Mouse (Mus musculus): ENCODE data around the gene Siglecg.
"Not testable (repeated sequence)": the region's sequence is repeated elsewhere in the genome, so short reads cannot be mapped to it uniquely, and the experiment has no call there.

The Siglecg gene

DNA sequence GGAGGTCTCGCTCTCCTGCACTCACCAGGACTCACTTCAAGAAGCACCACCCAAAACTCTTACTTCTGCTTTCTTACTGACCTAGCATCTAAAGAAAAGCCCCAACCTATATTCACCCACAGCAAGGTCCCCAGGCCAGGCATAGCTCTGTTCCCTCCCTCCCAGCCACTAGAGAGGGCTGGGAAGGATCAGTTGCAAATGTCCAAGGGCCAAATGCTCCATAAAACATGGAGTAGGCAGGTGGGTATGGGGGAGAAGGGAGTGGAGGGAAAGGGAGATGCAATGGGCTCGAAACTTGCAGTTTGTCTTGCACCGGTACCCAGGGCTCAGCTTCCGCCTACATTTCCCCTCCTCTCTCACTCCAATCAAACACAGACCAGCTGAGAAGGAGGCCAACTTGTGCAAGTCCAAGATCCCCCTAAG is at the start of gene Siglecg:
TSS of gene Siglecg (plus strand) at position 74 of the 423 bp plus-strand sequence.
- no peak for DNase-seq (ENCODE audit: low read depth, low spot score)

DNA sequence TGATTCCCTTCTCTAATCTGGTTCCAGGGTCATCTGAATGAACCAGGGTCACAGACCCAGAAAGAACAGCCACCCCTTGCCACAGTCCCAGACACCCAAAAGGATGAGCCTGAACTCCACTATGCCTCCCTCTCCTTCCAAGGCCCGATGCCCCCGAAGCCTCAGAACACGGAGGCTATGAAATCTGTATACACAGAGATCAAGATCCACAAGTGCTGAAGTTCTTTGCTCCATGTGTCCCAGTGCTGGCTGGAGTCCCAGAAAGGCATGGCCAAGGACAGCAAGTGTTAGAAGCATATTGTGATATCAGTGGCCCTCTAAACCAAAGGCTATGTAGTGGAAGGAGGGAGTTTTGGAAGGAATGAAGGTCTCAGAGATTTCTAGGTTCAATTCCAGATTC is 49.4 kb upstream of the Siglecg start:
- no peak for DNase-seq (ENCODE audit: low read depth, low spot score)

DNA sequence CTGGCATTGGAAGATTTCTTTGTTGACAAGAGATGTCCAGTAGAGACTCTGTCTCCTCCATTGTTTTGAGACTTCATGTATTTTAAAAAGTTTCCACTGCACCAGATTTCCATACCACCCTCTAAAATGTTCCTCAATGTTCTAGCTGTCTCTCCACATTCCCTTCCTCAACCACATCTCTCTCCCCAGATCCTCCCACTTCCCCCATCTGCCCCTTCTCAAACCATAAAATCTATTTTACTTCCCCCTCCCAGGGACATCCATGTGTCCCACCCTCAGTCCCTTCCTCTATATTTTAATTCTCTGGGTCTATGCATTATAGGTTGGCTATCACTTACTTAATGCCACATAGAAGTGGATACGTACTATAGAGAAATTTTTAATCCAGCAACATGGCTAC is 46.6 kb upstream of the Siglecg start:
- no peak for DNase-seq (ENCODE audit: low read depth, low spot score)

DNA sequence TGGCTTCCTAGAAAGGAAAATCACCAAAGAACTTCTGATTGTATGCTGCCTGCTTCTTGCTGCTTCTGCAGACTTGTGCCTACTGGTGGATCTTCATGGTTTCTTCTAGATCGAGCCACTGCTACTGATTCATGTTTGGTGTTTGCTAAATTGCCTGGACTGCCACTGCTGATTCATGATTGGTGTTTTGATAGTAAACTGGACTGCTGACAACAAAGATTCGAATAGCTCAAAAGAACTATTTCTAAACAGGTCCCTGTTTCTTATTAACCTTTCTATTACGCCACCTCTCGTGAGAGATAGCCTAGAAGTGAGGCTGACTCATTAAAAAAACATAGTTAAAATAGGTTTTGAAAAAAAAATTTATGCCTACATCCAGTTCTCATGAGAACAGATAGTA is 46.0 kb upstream of the Siglecg start:
- no peak for DNase-seq (ENCODE audit: low read depth, low spot score)

DNA sequence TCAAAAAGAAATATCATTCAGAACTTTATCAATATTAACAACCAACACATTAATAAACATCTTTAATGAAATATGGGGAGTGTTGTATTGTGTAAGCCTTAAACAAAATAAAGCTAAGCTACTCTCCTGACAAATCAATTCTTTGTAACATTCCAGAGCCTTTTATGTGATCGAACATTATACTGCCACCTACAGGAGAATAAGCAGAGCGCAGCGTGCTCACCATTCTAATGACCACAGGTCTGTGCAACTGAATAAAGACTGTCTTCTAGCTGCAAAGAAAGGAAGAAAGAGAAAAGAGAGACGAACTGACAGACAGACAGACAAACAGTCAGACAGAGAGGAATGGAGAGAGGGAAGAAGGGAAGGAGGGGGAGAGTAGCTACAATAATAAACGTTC is 29.8 kb upstream of the Siglecg start:
- DNase-seq (ENCODE audit: low read depth, low spot score): peak; percentile 19

DNA sequence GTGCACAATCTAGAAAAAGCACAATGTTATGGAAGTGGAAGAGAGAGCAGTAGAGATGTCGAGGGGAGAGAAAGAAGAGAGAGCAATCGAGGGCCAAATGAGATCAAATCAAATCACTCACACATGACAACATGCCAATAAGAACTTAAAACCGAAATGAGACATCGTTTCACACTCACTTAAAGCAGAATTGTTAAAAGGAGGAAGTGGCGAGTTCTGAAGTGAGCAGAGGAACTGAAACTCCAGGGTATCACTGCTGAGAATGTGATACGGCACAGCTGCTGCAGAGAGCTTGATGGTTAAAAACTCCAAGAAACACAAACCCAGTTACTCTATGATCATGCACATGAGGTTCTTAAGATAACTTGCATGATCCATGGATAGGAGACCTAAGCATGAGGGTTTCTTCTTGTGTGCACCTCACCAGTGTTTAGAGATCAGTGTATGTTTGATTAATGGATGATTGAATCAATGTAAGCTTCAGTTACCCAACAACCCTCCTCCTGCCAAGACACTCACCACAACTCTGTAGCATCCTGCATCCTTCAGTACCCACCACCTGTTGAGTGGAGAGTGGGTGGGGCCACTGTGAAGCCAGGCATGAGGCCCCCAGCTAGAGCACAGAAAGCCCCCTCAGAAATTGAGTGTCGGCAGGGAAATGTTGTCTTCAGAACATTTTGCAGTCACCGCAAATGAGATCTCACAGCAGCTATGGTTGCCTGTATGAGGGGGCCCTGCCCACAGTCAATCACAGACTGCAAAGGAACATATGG is 15.5 kb upstream of the Siglecg start:
- no peak for DNase-seq (ENCODE audit: low read depth, low spot score)

DNA sequence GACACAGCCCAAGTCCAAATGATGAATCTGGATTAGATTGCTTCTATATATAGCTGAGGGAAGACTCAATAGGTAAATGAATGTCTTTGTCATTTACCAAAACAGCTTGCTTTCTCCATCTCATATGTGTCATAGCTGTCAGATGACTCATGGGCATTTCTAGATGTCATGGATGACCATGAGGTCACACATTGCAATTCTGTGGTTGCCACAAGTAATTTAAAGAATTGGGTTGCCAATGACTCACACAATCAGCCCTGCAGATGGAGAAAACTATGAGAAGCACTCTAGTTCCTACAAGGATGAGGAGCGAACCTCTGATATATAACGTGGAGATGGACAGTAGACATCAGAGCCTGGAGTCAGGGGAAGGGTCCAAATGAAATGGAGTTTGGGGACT is 8.5 kb upstream of the Siglecg start:
- DNase-seq (ENCODE audit: low read depth, low spot score): no peak

DNA sequence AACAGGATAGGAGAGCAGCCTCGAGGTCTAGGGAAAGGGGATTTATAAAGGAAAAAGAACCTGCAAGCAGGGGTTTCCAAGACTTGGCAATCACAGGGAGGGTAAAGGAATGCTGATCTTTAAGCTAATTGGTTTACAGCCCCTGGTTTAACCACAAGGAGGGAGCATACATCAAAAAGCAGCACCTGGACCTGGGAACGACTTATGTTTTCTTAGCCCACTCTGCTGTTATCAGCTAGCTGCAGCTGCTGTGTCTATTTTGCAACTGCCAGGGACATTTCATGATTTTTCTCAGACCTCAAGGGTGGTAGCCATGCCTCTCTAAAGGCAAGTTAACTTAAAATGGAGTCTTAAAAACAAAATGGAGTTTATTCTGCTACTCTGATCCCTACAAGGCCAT is 5.3 kb upstream of the Siglecg start:
- no peak for DNase-seq (ENCODE audit: low read depth, low spot score)

DNA sequence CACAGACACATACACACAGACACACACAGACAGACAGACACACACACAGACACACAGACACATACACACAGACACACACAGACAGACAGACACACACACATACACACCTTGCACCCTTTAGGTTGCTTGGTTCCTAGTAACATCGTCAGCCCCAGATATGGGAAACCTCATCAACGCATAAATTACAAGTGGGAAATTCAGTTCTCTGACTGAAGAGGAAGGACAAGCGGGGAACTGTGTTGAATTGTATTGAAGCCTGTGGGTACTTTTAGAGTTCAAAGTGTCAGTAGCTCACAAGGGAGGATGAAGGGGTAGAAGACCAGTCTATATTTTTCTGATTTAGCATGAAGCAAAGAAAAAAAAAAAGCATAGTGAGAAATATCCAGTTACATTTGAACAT is 431 bp upstream of the Siglecg start:
- DNase-seq (ENCODE audit: low read depth, low spot score): no peak

DNA sequence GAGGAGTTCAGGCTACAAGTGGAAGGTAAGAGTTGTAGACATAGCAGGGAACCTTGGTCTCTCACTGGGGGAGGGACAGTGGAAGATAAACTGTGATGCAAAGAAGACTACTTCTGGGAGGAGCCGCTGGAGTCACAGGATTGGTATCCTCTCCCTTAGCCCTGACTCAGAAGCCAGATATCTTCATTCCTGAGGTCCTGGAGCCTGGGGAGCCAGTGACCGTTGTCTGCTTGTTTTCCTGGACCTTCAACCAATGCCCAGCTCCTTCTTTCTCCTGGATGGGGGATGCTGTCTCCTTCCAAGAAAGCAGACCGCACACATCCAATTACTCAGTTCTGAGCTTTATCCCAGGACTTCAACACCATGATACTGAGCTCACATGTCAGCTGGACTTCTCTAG is 1.1 kb downstream of the Siglecg start:
- DNase-seq (ENCODE audit: low read depth, low spot score): no peak

DNA sequence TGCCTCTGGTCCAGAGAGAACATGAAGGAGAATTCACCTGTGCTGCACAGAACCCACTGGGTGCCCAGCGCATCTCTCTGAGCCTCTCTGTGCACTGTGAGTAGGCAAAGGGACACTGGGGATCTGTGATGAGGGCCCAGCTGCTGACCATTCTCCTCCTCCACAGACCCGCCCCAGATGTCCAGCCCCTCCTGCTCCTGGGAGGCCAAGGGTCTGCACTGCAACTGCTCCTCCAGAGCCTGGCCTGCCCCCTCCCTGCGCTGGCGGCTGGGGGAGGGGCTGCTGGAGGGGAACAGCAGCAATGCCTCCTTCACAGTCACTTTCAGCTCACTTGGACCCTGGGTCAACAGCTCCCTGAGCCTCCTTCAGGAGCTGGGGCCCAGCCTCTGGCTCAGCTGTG is 3.7 kb downstream of the Siglecg start:
- not testable (repeated sequence) for DNase-seq (ENCODE audit: low read depth, low spot score)

DNA sequence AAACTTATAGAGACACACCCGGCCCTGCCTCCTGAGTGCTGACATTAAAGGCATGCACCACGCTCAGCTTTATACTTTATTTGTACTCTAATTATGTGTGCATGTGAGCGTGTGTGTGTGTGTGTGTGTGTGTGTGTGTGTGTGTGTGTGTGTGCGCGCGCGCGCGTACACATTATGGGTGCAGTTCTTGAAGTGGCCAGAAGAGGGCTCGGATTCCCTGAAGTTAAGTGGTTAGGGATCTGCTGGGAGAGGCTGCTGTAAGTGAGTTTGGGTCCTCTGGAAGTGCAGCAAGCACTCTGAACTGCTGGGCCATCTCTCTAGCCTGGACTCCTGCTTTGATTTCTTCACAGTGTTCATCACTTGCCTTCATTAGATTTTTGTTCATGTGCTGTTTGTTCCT is 9.3 kb downstream of the Siglecg start:
- no peak for DNase-seq (ENCODE audit: low read depth, low spot score)

DNA sequence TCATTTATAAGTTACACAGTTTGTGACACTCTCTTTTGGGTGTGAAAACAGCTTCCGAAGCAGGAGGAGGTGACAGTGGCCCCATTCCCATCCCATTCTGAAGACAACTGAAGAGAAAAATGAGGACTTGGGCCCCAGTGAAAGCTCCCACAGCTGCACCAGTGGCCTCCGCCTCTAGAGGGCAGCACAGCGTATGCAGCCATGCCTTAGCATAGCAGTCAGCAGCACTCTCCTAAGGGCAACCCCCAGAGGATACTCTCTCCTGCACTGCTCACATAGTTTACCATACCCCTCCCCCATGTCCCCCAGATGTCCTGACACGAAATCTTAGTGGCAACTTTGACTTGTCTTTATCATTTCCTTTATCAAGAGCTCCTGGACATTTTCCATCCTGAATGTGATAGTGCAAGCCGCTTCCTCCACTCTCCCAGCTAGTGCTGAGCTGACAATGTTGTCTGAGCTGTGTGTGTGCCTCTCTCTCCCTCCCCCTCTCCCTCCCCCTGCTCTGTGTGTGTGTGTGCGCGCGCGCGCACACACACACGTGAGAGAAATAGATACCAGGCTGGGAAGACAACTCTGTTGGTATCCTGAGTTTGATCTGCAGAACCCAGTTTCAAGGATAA is 15.1 kb downstream of the Siglecg start:
- peak; percentile 54 for DNase-seq (ENCODE audit: low read depth, low spot score)

DNA sequence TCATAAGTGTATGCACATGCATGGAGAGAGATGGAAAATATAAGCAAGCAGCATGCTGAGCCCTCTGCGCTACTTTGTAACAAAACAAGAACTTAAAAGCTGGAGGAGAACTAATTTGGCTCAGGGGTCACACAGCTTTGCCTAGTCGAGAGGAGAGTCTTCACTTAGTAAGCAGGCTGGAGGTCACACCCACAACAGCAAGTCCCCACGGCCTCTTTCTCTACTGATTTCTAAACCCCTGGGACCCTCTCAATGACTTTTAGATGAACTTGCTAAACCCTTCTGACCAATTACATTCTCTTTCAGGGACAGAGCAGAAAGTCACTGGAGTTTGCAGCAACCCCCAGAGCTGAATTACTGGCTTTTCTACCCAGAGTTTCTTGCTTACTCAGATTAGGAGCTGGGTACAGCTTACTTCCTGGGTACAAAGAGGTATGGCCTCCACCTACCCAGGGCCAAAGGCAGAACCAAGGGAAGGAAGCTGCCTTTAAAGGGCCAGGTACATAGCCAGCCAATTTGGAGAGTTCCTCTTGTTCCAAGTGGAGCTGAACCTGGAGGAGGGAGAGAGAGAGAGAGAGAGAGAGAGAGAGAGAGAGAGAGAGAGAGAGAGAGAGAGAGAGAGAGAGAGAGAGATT is 16.1 kb downstream of the Siglecg start:
- DNase-seq (ENCODE audit: low read depth, low spot score): no peak

DNA sequence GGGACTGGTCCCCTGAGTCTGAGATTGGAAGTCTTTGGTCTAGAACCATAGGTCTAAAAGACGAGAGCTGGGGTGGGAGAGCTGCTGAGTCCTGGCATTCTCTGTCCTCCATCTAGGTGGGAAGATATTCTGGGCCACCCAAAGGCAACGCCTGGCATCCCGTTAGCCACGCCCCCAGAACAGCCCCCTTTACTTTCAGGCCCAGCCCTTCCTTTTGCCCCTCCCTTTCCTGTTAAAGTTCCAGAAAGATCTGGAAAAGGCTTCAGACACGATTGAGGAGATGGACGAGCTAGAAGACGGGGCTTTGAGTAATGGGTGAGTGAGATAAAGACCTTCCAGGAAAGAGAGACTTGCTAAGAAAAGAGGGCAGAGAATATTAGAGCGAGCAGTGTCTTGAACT is 19.4 kb downstream of the Siglecg start, which contains the start of gene Lim2:
TSS of gene Lim2 (plus strand) at position 265 of the 400 bp plus-strand sequence.
- DNase-seq (ENCODE audit: low read depth, low spot score): no peak

DNA sequence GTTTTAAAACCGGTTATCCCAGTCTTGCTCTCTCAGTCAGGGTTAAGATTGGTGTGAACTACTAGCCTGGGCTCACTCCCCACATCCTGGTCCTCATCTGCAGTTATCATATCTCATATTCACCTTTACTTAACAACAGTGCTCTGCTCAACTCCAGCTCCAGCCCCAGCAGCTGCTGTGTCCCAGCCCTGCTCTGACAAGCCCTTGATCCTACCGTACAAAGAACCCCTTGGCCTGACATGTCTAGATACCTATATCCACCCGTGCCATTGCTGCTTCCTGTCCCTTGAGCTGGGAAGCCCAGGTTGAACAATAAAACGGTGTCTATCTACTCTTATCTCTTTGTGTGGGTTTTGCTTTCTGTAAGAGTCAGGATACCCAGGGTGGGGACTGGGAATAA is 21.5 kb downstream of the Siglecg start:
- no peak for DNase-seq (ENCODE audit: low read depth, low spot score)

DNA sequence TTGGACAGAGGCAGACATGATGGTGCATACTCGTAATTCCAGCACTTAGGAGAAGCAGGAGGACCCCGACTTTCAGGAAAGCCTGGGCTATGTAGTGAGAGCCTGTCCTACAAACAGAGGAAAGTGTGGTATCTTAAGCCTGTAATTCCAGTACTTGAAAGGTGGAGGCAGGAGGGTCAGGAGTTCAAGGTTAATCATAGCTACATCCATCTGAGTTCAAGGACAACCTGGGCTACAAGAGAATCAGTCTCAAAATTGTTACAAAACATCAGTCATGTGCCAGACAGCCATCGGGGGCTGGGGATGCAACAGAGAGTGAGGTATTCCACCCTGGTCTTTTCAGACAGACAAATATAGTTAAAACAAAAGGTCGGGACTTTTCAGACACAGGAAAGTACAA is 24.9 kb downstream of the Siglecg start:
- DNase-seq (ENCODE audit: low read depth, low spot score): no peak

DNA sequence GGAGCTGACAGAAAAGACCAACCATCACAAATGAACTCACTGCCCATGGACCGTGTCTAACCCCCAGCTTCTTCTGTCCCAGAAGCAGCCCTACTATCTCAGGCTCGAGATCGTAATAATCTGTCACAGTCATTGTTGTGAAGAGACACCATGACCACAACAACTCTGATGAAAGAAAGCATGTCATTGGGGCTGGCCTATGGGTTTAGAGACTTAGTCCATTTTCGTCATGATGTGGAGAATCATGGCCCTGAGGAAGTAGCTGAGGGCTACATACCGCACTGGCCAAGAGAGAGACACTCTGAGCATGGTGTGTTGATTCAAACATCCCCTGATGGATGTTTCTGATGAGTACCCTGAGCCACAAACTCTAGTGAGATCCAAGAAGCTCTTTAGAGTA is 26.7 kb downstream of the Siglecg start:
- no peak for DNase-seq (ENCODE audit: low read depth, low spot score)

DNA sequence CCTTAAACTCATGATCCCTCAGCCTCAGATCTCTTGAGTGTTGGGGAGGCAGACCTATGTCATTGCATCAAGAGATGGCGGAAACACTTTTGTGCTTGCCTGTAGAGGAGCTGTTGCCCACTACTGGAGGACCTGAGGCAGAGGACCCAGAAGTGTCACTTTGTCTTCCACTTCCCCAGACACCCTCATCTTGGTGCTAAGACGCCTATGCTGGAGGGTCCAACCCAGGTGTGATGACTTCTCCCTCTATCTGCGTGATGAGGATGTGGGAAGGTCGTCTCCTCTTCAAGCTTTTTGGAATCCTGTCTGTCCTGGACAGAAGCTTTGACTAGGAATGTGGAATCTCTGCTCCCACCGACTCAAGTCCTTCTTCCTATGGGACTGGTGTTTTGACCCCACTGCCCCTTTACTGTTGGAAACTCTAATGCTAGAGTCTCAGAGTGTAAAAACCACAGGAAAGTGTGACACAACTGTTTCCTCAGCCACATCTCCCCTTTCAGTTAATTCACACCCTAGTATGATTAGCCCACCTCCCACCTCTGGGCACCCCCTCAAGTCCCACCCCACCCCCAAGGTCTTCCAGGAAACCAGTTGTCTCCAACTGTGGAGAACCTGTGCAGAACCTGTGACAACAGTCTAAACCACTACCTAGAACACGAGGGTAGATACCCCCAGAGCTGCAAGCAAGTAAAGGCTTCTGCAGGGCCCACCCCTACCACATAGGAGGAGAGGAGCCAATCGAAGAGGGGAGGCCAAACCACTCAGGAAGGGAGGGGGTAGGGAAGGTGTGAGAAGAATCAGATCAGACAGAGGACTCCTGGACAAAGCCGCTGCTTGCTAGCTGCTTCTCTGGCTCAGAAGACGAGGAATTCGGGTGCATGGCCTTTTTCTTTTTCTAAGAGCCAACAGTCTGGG is 28.6 kb downstream of the Siglecg start, which contains the start of gene Nkg7:
TSS of gene Nkg7 (plus strand) at position 733 of the 915 bp plus-strand sequence.
- no peak for DNase-seq (ENCODE audit: low read depth, low spot score)

DNA sequence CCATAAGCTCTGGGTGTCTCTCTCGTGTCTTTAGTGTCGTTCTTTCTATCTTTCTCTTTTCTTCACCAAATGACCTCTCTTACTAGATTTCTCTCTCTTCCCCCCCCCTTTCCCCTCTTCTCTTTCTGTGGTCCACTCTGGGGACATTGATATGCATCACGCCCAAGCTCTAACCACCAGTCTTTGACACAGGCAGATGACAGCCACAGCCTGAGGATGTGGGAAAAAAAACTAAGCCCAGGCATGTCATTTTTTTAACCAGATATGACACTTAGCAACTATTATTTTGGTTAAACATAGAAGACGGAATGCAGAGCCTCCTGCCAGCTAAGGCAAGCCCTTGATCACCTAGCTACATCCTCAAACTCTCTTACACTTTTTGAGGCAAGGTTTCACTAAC is 30.6 kb downstream of the Siglecg start:
- DNase-seq (ENCODE audit: low read depth, low spot score): no peak

DNA sequence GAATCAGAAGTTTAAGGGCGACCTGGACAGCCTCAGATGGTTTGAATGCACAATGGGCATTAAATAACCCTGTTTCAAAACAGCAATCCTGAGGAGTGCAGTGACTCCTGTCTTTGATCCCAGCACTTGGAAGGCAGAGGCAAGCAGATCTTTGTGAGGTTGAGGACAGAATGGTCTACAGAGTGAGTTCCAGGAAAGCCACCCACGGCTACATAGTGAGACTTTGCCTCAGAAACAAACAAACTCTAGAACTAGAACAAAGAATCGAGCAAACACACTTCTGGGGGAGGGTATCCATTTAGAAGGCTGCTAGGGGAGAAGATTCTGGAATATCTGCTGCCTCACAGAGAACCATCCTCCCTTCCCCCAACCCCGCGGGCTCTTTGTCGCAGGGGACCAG is 32.5 kb downstream of the Siglecg start, which contains the start of gene Cldnd2:
TSS of gene Cldnd2 (plus strand) at position 301 of the 400 bp plus-strand sequence.
- no peak for DNase-seq (ENCODE audit: low read depth, low spot score)

DNA sequence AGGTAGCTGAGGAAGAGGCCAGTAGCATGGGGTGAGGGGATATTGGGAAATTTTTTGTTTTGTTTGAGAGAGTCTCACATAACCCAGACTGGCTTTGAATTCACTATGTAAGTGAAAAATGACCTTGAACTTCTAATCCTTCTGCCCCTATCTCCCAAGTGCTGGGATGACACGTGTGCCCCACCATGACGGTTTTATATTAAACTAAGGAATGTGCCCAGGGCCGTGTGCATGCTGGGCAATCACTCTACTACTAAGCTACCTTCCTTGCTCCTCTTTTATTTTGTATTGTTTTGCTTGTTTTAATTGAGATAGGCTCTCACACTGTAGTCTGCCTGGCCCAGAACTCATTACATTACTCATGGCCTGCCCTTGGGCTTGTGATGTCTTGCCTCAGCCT is 33.1 kb downstream of the Siglecg start:
- no peak for DNase-seq (ENCODE audit: low read depth, low spot score)
